Mouse (Mus musculus) embryo, embryonic 10 days (tissue): ENCODE measurements around the gene Srsf6.

ENCODE experiments used
- DNase-seq: peaks from one replicate; pipeline ENCODE4 v3.0.0-alpha.2; 2015; ENCODE audit warnings: low spot score

The Srsf6 gene

GRCm38 (mm10) chr2:162932706-162933105 is 1.4 kb downstream of the Srsf6 start:
- DNase-seq, result peak; percentile 58

- no peak for DNase-seq
Observed at GRCm38 (mm10) chr2:162934421-162934820, 3.1 kb downstream of the Srsf6 start.

- no peak for DNase-seq
Observed at GRCm38 (mm10) chr2:162935700-162936099, 4.4 kb downstream of the Srsf6 start.

GRCm38 (mm10) chr2:162939562-162939961 is 8.2 kb downstream of the Srsf6 start:
- DNase-seq, result no peak

GRCm38 (mm10) chr2:162943148-162943846 is 12.0 kb downstream of the Srsf6 start, which contains the start of gene L3mbtl1:
Gene L3mbtl1, plus strand, starts transcription at chr2:162943472.
- peak; percentile 25 for DNase-seq

GRCm38 (mm10) chr2:162943931-162944330 is 12.6 kb downstream of the Srsf6 start:
- no peak for DNase-seq

GRCm38 (mm10) chr2:162946964-162947363 is 15.6 kb downstream of the Srsf6 start:
- DNase-seq, result no peak

- peak; percentile 38 for DNase-seq
Observed at GRCm38 (mm10) chr2:162947736-162948135, 16.4 kb downstream of the Srsf6 start.

- no peak for DNase-seq
Observed at GRCm38 (mm10) chr2:162948221-162948620, 16.9 kb downstream of the Srsf6 start.

- DNase-seq, result no peak
Observed at GRCm38 (mm10) chr2:162950776-162951175, 19.4 kb downstream of the Srsf6 start.

- DNase-seq, result no peak
Observed at GRCm38 (mm10) chr2:162956843-162957242, 25.5 kb downstream of the Srsf6 start.

GRCm38 (mm10) chr2:162961321-162961720 is 30.0 kb downstream of the Srsf6 start:
- no peak for DNase-seq

GRCm38 (mm10) chr2:162966734-162967133 is 35.4 kb downstream of the Srsf6 start:
- DNase-seq, result no peak

GRCm38 (mm10) chr2:162968357-162968756 is 37.0 kb downstream of the Srsf6 start:
- DNase-seq, result peak; percentile 74

- DNase-seq, result no peak
Observed at GRCm38 (mm10) chr2:162969101-162969500, 37.8 kb downstream of the Srsf6 start.

GRCm38 (mm10) chr2:162970896-162971295 is 39.6 kb downstream of the Srsf6 start:
- DNase-seq, result no peak

GRCm38 (mm10) chr2:162972752-162973151 is 41.4 kb downstream of the Srsf6 start:
- peak; percentile 27 for DNase-seq

- no peak for DNase-seq
Observed at GRCm38 (mm10) chr2:162973206-162973605, 41.9 kb downstream of the Srsf6 start.

GRCm38 (mm10) chr2:162973637-162974036 is 42.3 kb downstream of the Srsf6 start:
- peak; percentile 55 for DNase-seq

GRCm38 (mm10) chr2:162975157-162975775 is 43.9 kb downstream of the Srsf6 start:
- no peak for DNase-seq

GRCm38 (mm10) chr2:162976001-162976400 is 44.7 kb downstream of the Srsf6 start:
- no peak for DNase-seq

- no peak for DNase-seq
Observed at GRCm38 (mm10) chr2:162984381-162984780, 53.1 kb downstream of the Srsf6 start.

- no peak for DNase-seq
Observed at GRCm38 (mm10) chr2:162985923-162986322, 54.6 kb downstream of the Srsf6 start.
